Mouse (Mus musculus) brain, embryonic 14.5 days (tissue): ENCODE data around the gene Il10rb. TPM values are rescaled to one million over a fixed set of nuclear protein-coding genes. Genes with fewer than 3 reads are reported as not detected.

Experiments used
- DNase-seq: peaks from one replicate; pipeline ENCODE4 v3.0.0-alpha.2; 2011; ENCODE audit warnings: low read depth
- CTCF ChIP-seq: fragments of 200-500 bp; IDR thresholded peaks from 2 replicates; pipeline ENCODE4 v1.5.1; 2012; ENCODE audit warnings: inconsistent platforms, mild to moderate bottlenecking, moderate library complexity, borderline replicate concordance; ENCODE audit not compliant: insufficient read depth, insufficient read length; ENCODE audit errors: extremely low read depth
- POLR2A ChIP-seq: fragments of 200-500 bp; IDR thresholded peaks from 2 replicates; pipeline ENCODE4 v1.6.1; 2012; ENCODE audit warnings: mild to moderate bottlenecking, inconsistent platforms, borderline replicate concordance; ENCODE audit not compliant: poor library complexity, insufficient read depth, insufficient read length, severe bottlenecking; ENCODE audit errors: extremely low read depth
- polyA plus RNA-seq: library from polyadenylated mRNA; depleted of rRNA; stranded (reverse); fragments of >200 nt; gene quantifications from 2 replicates; pipeline ENCODE4 v1.2.3, GENCODE M21; 2012; rRNA removed

Il10rb gene
- polyA plus RNA-seq, 1 experiment, result 7.0 TPM

- no peak for DNase-seq
- TF ChIP-seq CTCF (no peak), POLR2A (no peak)
Measured at GRCm38 (mm10) chr16:91461066-91461638, 55.2 kb downstream of the Il10rb start.

- no peak for TF ChIP-seq CTCF
- no peak for TF ChIP-seq POLR2A
- no peak for DNase-seq
Measured at GRCm38 (mm10) chr16:91461773-91462181, 55.8 kb downstream of the Il10rb start.

- no peak for DNase-seq
- TF ChIP-seq CTCF (no peak), POLR2A (no peak)
Measured at GRCm38 (mm10) chr16:91462644-91463043, 56.7 kb downstream of the Il10rb start.

GRCm38 (mm10) chr16:91463400-91463799, 57.4 kb downstream of the Il10rb start:
- no peak for DNase-seq
- TF ChIP-seq CTCF (no peak), POLR2A (no peak)

GRCm38 (mm10) chr16:91463836-91464400, 58.0 kb downstream of the Il10rb start:
- DNase-seq, result no peak
- TF ChIP-seq CTCF, result no peak
- TF ChIP-seq POLR2A, result no peak

GRCm38 (mm10) chr16:91464594-91465504, 58.9 kb downstream of the Il10rb start:
- TF ChIP-seq POLR2A (peak; percentile 29; the same call in 1 of the 2 replicates), CTCF (no peak)
- DNase-seq, result peak; percentile 97

- TF ChIP-seq CTCF (no peak), POLR2A (no peak)
- no peak for DNase-seq
Measured at GRCm38 (mm10) chr16:91465505-91466240, 59.7 kb downstream of the Il10rb start.

- peak; percentile 65 for DNase-seq
- no peak for TF ChIP-seq CTCF
Measured at GRCm38 (mm10) chr16:91466566-91466965, 60.6 kb downstream of the Il10rb start.

GRCm38 (mm10) chr16:91470470-91470869, 64.5 kb downstream of the Il10rb start:
- TF ChIP-seq CTCF, result no peak
- TF ChIP-seq POLR2A, result no peak
- no peak for DNase-seq

- no peak for TF ChIP-seq POLR2A
- TF ChIP-seq CTCF, result no peak
- DNase-seq, result no peak
Measured at GRCm38 (mm10) chr16:91471481-91471880, 65.5 kb downstream of the Il10rb start.

Other genes with a start within 250 kb of the Il10rb start
- gene Olig2, start 180.7 kb upstream of the Il10rb start, polyA plus RNA-seq, result 25.1 and 26.7 TPM in 2 replicates
- gene Olig1, start 136.4 kb upstream of the Il10rb start, polyA plus RNA-seq, result 47.7 and 61.3 TPM in 2 replicates
- 20.5 and 24.1 TPM in 2 replicates for gene Ifnar2, start 33.4 kb upstream of the Il10rb start, polyA plus RNA-seq
- 0.11 TPM in 1 of 2 replicates, not detected in the other for gene Gm21970, start 14.4 kb upstream of the Il10rb start, polyA plus RNA-seq
- 43.7 and 54.3 TPM in 2 replicates for gene Ifnar1, start 79.1 kb downstream of the Il10rb start, polyA plus RNA-seq
- 34.8 and 43.1 TPM in 2 replicates for gene Ifngr2, start 140.9 kb downstream of the Il10rb start, polyA plus RNA-seq
- 52.3 and 55.4 TPM in 2 replicates for gene Tmem50b, start 191.6 kb downstream of the Il10rb start, polyA plus RNA-seq
- 3.6 and 3.9 TPM in 2 replicates for gene Dnajc28, start 212.9 kb downstream of the Il10rb start, polyA plus RNA-seq
- 42.7 and 46.1 TPM in 2 replicates for gene Gart, start 240.8 kb downstream of the Il10rb start, polyA plus RNA-seq
- gene Son, start 241.3 kb downstream of the Il10rb start, polyA plus RNA-seq, result 331 and 353 TPM in 2 replicates